Mouse (Mus musculus) limb, embryonic 13.5 days (tissue): Measurements from ENCODE around the gene Cacnb2. TPM values are rescaled to one million over a fixed set of nuclear protein-coding genes. Genes with fewer than 3 reads are reported as not detected.

Source experiments
- ATAC-seq: fragments of 200-750 bp; cut with Nextera tagmentation; 2 replicates; pipeline ENCODE4 v1.8.0; 2017; ENCODE audit warnings: low read depth, moderate number of reproducible peaks, moderate TSS enrichment; ENCODE audit not compliant: low FRiP score
- H3K27ac ChIP-seq: fragments of 300-500 bp; sonication (generic); 2 replicates; pipeline ENCODE4 v1.5.1; 2015; ENCODE audit warnings: inconsistent platforms, mild to moderate bottlenecking, moderate library complexity
- H3K27me3 ChIP-seq: fragments of 300-500 bp; sonication (generic); 2 replicates; pipeline ENCODE4 v1.6.1; 2015; ENCODE audit warnings: mild to moderate bottlenecking, inconsistent platforms
- H3K36me3 ChIP-seq: fragments of 300-500 bp; sonication (generic); 2 replicates; pipeline ENCODE4 v1.6.1; 2015; ENCODE audit warnings: inconsistent platforms, mild to moderate bottlenecking, moderate library complexity
- H3K4me1 ChIP-seq: fragments of 300-500 bp; sonication (generic); 2 replicates; pipeline ENCODE4 v1.6.1; 2015; ENCODE audit warnings: inconsistent platforms
- H3K4me2 ChIP-seq: fragments of 300-500 bp; sonication (generic); replicated peaks from 2 replicates; pipeline ENCODE4 v1.6.1; 2015; ENCODE audit warnings: inconsistent platforms, mild to moderate bottlenecking, moderate library complexity
- H3K4me3 ChIP-seq: fragments of 300-500 bp; sonication (generic); 2 replicates; pipeline ENCODE4 v1.5.1; 2015; ENCODE audit warnings: moderate library complexity, mild to moderate bottlenecking, inconsistent platforms
- H3K9ac ChIP-seq: fragments of 300-500 bp; sonication (generic); 2 replicates; pipeline ENCODE4 v1.6.1; 2015; ENCODE audit warnings: mild to moderate bottlenecking, inconsistent platforms
- H3K9me3 ChIP-seq: fragments of 300-500 bp; sonication (generic); 2 replicates; pipeline ENCODE4 v1.6.1; 2016; ENCODE audit warnings: inconsistent platforms
- WGBS: fragments of 180-500 bp; shearing (Covaris S2); methylation state at CpG from one replicate; pipeline ENCODE4 v1.1.7; 2015; 5-methylcytosine and 5-hydroxymethylcytosine counted together
- polyA plus RNA-seq: library from polyadenylated mRNA; unstranded; fragments of >200 nt; fragmentation: Nextera tagmentation; extraction: Ambion mirVana; gene quantifications from 2 replicates; pipeline ENCODE4 v1.2.1, GENCODE M21; 2015

Cacnb2 gene
- polyA plus RNA-seq, 1 experiment from 2014 or later, result 2.3 TPM

GRCm38 (mm10) chr2:14665213-14665612 is 62.3 kb downstream of the Cacnb2 start:
- ATAC-seq, result no peak
- Histone ChIP-seq H3K27ac (no peak overlapping the region), H3K36me3 (no peaks in the 10 kb centered on the region), H3K4me1 (no peaks in the 10 kb centered on the region), H3K27me3 (no peaks in the 10 kb centered on the region), H3K9me3 (no peaks in the 10 kb centered on the region), H3K4me2 (no peak overlapping the region), H3K4me3 (no peak overlapping the region), H3K9ac (no peak overlapping the region)
- WGBS, result 43% methylated on average over 1 of the region's 1 CpGs

GRCm38 (mm10) chr2:14672117-14672516 is 69.2 kb downstream of the Cacnb2 start:
- H3K4me2 ChIP-seq, result no peak overlapping the region

GRCm38 (mm10) chr2:14676885-14677516 is 74.1 kb downstream of the Cacnb2 start:
- no peaks in the 10 kb centered on the region for H3K9me3 ChIP-seq
- H3K4me2 ChIP-seq, result no peak overlapping the region
- WGBS, result 22% methylated on average over 6 of the region's 6 CpGs
- H3K9ac ChIP-seq, result no peak overlapping the region
- H3K4me3 ChIP-seq, result no peak overlapping the region
- no peaks in the 10 kb centered on the region for H3K36me3 ChIP-seq
- no peak overlapping the region for H3K27ac ChIP-seq
- ATAC-seq, result no peak
- peaks cover 3% of the 10 kb centered on the region; the same call in 1 of the 2 replicates for H3K4me1 ChIP-seq
- no peaks in the 10 kb centered on the region for H3K27me3 ChIP-seq

More at GRCm38 (mm10) chr2:14672117-14672516, 69.2 kb downstream of the Cacnb2 start:
- Histone ChIP-seq H3K27ac (no peak overlapping the region), H3K36me3 (no peaks in the 10 kb centered on the region), H3K9ac (no peak overlapping the region), H3K4me3 (no peak overlapping the region), H3K27me3 (no peaks in the 10 kb centered on the region), H3K9me3 (no peaks in the 10 kb centered on the region), H3K4me1 (peaks cover 2% of the 10 kb centered on the region; the same call in 1 of the 2 replicates)
- ATAC-seq, result no peak
- 94% methylated on average over 8 of the region's 8 CpGs for WGBS

DNA sequence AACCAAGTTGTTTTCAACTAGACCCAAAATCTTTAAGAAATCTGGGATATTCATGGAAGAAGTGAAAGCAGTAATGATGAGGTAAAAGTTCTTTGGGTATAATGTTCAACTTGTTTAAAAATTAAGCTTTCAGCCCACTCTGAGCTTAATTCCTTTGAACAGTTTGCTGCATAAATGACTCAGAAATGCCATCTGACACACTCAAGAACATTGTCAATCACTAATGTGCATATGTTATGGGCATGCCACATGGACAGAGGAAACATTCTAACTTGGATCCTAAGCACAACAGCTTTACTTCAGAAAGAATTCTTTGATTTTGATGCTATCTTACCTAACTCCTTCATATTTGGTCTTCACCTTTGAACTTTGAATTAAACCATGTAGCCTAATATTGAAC is 81.3 kb downstream of the Cacnb2 start:
- no peak overlapping the region for H3K4me2 ChIP-seq
- no peak overlapping the region for H3K4me3 ChIP-seq
- no peaks in the 10 kb centered on the region for H3K4me1 ChIP-seq
- H3K27ac ChIP-seq, result no peak overlapping the region
- no peaks in the 10 kb centered on the region for H3K27me3 ChIP-seq
- no peaks in the 10 kb centered on the region for H3K36me3 ChIP-seq
- no peak overlapping the region for H3K9ac ChIP-seq
- H3K9me3 ChIP-seq, result no peaks in the 10 kb centered on the region
- ATAC-seq, result no peak

DNA sequence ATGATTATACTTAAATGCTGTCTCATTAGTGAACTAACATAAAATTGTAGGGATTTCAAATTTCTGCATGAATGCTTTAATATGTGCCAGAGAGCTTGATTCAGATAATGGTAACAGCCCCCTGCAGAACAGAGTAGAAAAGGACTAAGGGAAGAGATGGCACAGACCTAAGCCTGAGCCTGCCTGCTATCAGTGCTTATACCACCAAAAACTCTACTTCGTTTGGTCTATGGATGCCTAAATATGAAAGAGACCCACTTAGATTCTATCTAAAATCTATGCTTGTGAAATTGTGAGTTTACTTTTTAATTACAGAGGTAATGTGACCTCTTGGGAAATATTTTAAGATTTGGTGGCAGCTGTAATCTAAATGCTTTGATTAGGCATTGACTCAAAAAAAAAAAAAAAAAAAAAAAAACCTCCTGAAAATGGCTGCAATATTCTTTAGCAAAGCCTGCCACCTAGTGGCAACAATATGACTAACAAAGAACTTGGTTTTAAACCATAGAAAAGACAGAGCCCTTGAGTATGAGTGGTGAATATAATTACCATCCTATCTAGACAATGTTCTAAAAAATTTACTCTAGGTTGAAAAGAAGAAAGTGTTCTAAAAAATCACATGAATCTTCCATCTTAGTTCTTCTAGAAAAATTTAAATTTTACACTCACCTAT is 100.2 kb downstream of the Cacnb2 start:
- Histone ChIP-seq H3K27me3 (no peaks in the 10 kb centered on the region), H3K9me3 (no peaks in the 10 kb centered on the region), H3K27ac (no peak overlapping the region), H3K4me1 (no peaks in the 10 kb centered on the region), H3K36me3 (no peaks in the 10 kb centered on the region), H3K4me2 (no peak overlapping the region), H3K9ac (no peak overlapping the region), H3K4me3 (no peak overlapping the region)
- 80% methylated on average over 1 of the region's 1 CpGs for WGBS
- ATAC-seq, result no peak

GRCm38 (mm10) chr2:14703676-14704075 is 100.8 kb downstream of the Cacnb2 start:
- H3K4me2 ChIP-seq, result no peak overlapping the region
- no peaks in the 10 kb centered on the region for H3K27me3 ChIP-seq
- no peak overlapping the region for H3K4me3 ChIP-seq
- no peak overlapping the region for H3K27ac ChIP-seq
- H3K36me3 ChIP-seq, result no peaks in the 10 kb centered on the region
- H3K4me1 ChIP-seq, result no peaks in the 10 kb centered on the region
- WGBS, result 86% methylated on average over 4 of the region's 4 CpGs
- no peak overlapping the region for H3K9ac ChIP-seq
- no peaks in the 10 kb centered on the region for H3K9me3 ChIP-seq
- no peak for ATAC-seq

DNA sequence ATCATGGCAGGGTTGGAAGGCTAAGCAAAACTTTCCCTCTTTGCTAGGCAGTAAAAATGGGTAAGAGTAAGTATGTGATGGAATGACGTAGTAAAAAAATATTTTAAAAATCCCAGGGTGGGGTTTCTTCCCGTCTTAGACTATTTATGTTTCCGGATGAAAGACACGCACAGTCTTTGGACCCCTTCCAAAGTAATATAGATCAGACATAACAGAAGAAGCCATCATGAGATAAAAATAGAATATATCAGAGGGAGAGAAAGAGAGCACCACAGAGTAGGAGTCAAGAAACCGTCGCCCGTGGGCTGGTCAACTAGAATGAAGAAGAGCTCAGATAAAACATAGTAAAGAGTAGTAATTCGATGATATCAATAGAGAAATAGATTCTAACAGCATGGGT is 107.4 kb downstream of the Cacnb2 start:
- Histone ChIP-seq H3K9me3 (no peaks in the 10 kb centered on the region), H3K27me3 (no peaks in the 10 kb centered on the region), H3K9ac (no peak overlapping the region), H3K27ac (no peak overlapping the region), H3K4me1 (no peaks in the 10 kb centered on the region), H3K4me3 (no peak overlapping the region), H3K36me3 (no peaks in the 10 kb centered on the region), H3K4me2 (no peak overlapping the region)
- 86% methylated on average over 8 of the region's 8 CpGs for WGBS
- no peak for ATAC-seq

GRCm38 (mm10) chr2:14711751-14712150 is 108.9 kb downstream of the Cacnb2 start:
- 68% methylated on average over 2 of the region's 2 CpGs for WGBS
- Histone ChIP-seq H3K9me3 (no peaks in the 10 kb centered on the region), H3K4me3 (no peak overlapping the region), H3K36me3 (no peaks in the 10 kb centered on the region), H3K4me1 (no peaks in the 10 kb centered on the region), H3K27me3 (no peaks in the 10 kb centered on the region), H3K9ac (no peak overlapping the region), H3K4me2 (no peak overlapping the region), H3K27ac (no peak overlapping the region)
- no peak for ATAC-seq

GRCm38 (mm10) chr2:14713049-14713448 is 110.2 kb downstream of the Cacnb2 start:
- no peaks in the 10 kb centered on the region for H3K36me3 ChIP-seq
- H3K9me3 ChIP-seq, result no peaks in the 10 kb centered on the region
- H3K4me1 ChIP-seq, result no peaks in the 10 kb centered on the region
- no peak overlapping the region for H3K27ac ChIP-seq
- no peak for ATAC-seq
- no peak overlapping the region for H3K4me2 ChIP-seq
- no peak overlapping the region for H3K4me3 ChIP-seq
- no peak overlapping the region for H3K9ac ChIP-seq
- WGBS, result 76% methylated on average over 3 of the region's 3 CpGs
- no peaks in the 10 kb centered on the region for H3K27me3 ChIP-seq

DNA sequence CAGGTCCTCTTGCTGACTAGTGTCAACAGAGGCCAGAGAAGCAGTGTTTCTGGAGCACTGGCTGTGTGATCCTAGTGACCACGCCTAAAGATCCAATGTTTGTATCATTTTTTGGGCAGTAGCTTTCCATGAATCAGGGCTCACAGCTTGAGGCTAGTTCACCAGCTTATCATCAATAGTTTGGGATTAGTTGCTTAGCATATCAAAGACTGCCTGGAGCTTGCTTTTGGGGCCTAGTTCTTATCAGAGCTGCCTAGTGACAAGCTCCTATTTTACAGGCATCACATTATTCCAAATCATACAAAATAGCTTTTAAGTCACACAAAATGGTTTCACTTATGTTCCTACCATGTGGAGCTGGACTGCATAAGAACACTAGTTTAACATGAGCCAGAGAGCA is 113.8 kb downstream of the Cacnb2 start:
- ATAC-seq, result no peak
- Histone ChIP-seq H3K4me2 (no peak overlapping the region), H3K9me3 (no peaks in the 10 kb centered on the region), H3K36me3 (no peaks in the 10 kb centered on the region), H3K27ac (no peak overlapping the region), H3K27me3 (no peaks in the 10 kb centered on the region), H3K4me1 (no peaks in the 10 kb centered on the region), H3K4me3 (no peak overlapping the region), H3K9ac (no peak overlapping the region)
- 60% methylated on average over 1 of the region's 1 CpGs for WGBS

DNA sequence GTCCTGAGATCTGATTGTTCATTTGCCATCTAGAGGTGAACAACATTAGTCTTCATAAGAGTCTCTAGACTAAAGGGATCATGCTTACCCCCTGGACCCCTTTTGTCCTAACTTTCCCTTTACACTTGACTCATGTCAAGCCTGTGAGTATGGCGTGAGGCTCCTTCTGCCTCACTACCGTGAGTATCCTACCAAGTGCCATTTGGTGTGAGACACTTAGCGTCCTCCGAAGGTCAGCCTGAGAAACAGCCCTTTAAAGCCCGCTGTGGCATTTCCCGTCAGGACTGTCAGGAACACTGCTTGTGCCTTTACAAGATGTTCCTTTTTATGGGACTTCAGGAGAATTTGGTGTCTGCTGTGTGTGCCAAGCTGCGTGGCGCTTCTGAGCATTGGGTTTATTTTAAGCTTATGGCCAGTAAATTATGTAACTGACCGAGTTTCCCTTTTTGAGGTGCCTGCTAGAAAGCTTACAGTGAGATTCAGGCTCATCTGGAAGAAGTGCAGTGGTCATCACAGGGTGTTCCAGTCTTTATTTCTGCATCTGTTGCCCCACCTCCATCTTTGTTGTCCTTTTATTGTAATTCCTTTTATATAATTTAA is 116.3 kb downstream of the Cacnb2 start:
- H3K9me3 ChIP-seq, result no peaks in the 10 kb centered on the region

GRCm38 (mm10) chr2:14725437-14725836 is 122.5 kb downstream of the Cacnb2 start:
- Histone ChIP-seq H3K4me1 (no peaks in the 10 kb centered on the region), H3K4me3 (no peak overlapping the region), H3K27me3 (no peaks in the 10 kb centered on the region), H3K27ac (no peak overlapping the region), H3K9ac (no peak overlapping the region), H3K4me2 (no peak overlapping the region), H3K36me3 (no peaks in the 10 kb centered on the region), H3K9me3 (no peaks in the 10 kb centered on the region)
- no peak for ATAC-seq

More for the DNA sequence above, 116.3 kb downstream of the Cacnb2 start:
- H3K4me3 ChIP-seq, result no peak overlapping the region
- no peaks in the 10 kb centered on the region for H3K27me3 ChIP-seq
- 88% methylated on average over 9 of the region's 9 CpGs for WGBS
- H3K4me2 ChIP-seq, result no peak overlapping the region
- no peak overlapping the region for H3K27ac ChIP-seq
- ATAC-seq, result no peak
- H3K36me3 ChIP-seq, result no peaks in the 10 kb centered on the region
- H3K4me1 ChIP-seq, result no peaks in the 10 kb centered on the region
- H3K9ac ChIP-seq, result no peak overlapping the region
